Mouse (Mus musculus): ENCODE data around the gene Fhdc1. TPM values are rescaled to one million over a fixed set of nuclear protein-coding genes. Genes with fewer than 3 reads are reported as not detected.

The Fhdc1 gene
- polyA plus RNA-seq, 1 experiment = 6.8 TPM

- H3K27me3 ChIP-seq (ENCODE audit: control insufficient read depth, insufficient read depth, low read length) = no peaks in the 10 kb centered on the region
- TF ChIP-seq CTCF (IDR thresholded peaks at IDR 0.05; ENCODE audit: borderline replicate concordance, insufficient read depth, low read depth, low read length) (no peak), POLR2A (IDR thresholded peaks at IDR 0.05; ENCODE audit: borderline replicate concordance, insufficient read depth, low read length) (no peak)
These were observed 5.8 kb downstream of the Fhdc1 start for GRCm38 (mm10) chr3:84474398-84474797.

GRCm38 (mm10) chr3:84472955-84473354 lies 7.3 kb downstream of the Fhdc1 start:
- no peaks in the 10 kb centered on the region; the same call in 1 of the 2 replicates for H3K4me1 ChIP-seq (ENCODE audit: control insufficient read depth, insufficient read depth, low read length)
- DNase-seq = no peak
- TF ChIP-seq CTCF (IDR thresholded peaks at IDR 0.05; ENCODE audit: borderline replicate concordance, insufficient read depth, low read depth, low read length) = no peak
- TF ChIP-seq POLR2A (IDR thresholded peaks at IDR 0.05; ENCODE audit: borderline replicate concordance, insufficient read depth, low read length) = no peak
- WGBS = 64% methylated on average over 5 of the region's 5 CpGs
- H3K27ac ChIP-seq (ENCODE audit: insufficient read depth, low read length) = no peak overlapping the region
- no peaks in the 10 kb centered on the region for H3K27me3 ChIP-seq (ENCODE audit: control insufficient read depth, insufficient read depth, low read length)
- H3K4me3 ChIP-seq (replicated peaks; ENCODE audit: insufficient read depth, low read depth, low read length) = no peak overlapping the region

More at GRCm38 (mm10) chr3:84474398-84474797, 5.8 kb downstream of the Fhdc1 start:
- Histone ChIP-seq H3K27ac (ENCODE audit: insufficient read depth, low read length) (no peak overlapping the region), H3K4me3 (replicated peaks; ENCODE audit: insufficient read depth, low read depth, low read length) (no peak overlapping the region), H3K4me1 (ENCODE audit: control insufficient read depth, insufficient read depth, low read length) (no peaks in the 10 kb centered on the region; the same call in 1 of the 2 replicates)
- WGBS = 70% methylated on average over 6 of the region's 6 CpGs
- DNase-seq = no peak

GRCm38 (mm10) chr3:84472527-84472926 lies 7.7 kb downstream of the Fhdc1 start:
- 48% methylated on average over 3 of the region's 3 CpGs for WGBS
- no peaks in the 10 kb centered on the region for H3K27me3 ChIP-seq (ENCODE audit: control insufficient read depth, insufficient read depth, low read length)
- H3K27ac ChIP-seq (ENCODE audit: insufficient read depth, low read length) = no peak overlapping the region
- no peak overlapping the region for H3K4me3 ChIP-seq (replicated peaks; ENCODE audit: insufficient read depth, low read depth, low read length)
- peak in 1 of 2 experiments; percentile 16 for DNase-seq
- H3K4me1 ChIP-seq (ENCODE audit: control insufficient read depth, insufficient read depth, low read length) = no peaks in the 10 kb centered on the region; the same call in 1 of the 2 replicates
- TF ChIP-seq CTCF (IDR thresholded peaks at IDR 0.05; ENCODE audit: borderline replicate concordance, insufficient read depth, low read depth, low read length) = no peak
- TF ChIP-seq POLR2A (IDR thresholded peaks at IDR 0.05; ENCODE audit: borderline replicate concordance, insufficient read depth, low read length) = no peak

GRCm38 (mm10) chr3:84471146-84471545 lies 9.1 kb downstream of the Fhdc1 start:
- no peaks in the 10 kb centered on the region; the same call in 1 of the 2 replicates for H3K4me1 ChIP-seq (ENCODE audit: control insufficient read depth, insufficient read depth, low read length)
- no peak for DNase-seq
- no peak overlapping the region for H3K27ac ChIP-seq (ENCODE audit: insufficient read depth, low read length)
- 91% methylated on average over 4 of the region's 4 CpGs for WGBS
- TF ChIP-seq POLR2A (IDR thresholded peaks at IDR 0.05; ENCODE audit: borderline replicate concordance, insufficient read depth, low read length) = no peak
- H3K27me3 ChIP-seq (ENCODE audit: control insufficient read depth, insufficient read depth, low read length) = no peaks in the 10 kb centered on the region
- no peak overlapping the region for H3K4me3 ChIP-seq (replicated peaks; ENCODE audit: insufficient read depth, low read depth, low read length)

- no peaks in the 10 kb centered on the region for H3K27me3 ChIP-seq (ENCODE audit: control insufficient read depth, insufficient read depth, low read length)
- H3K4me3 ChIP-seq (replicated peaks; ENCODE audit: insufficient read depth, low read depth, low read length) = no peak overlapping the region
- no peak for DNase-seq
- H3K4me1 ChIP-seq (ENCODE audit: control insufficient read depth, insufficient read depth, low read length) = no peaks in the 10 kb centered on the region; the same call in 1 of the 2 replicates
- no peak overlapping the region for H3K27ac ChIP-seq (ENCODE audit: insufficient read depth, low read length)
- 77% methylated on average over 4 of the region's 4 CpGs for WGBS
- TF ChIP-seq POLR2A (IDR thresholded peaks at IDR 0.05; ENCODE audit: borderline replicate concordance, insufficient read depth, low read length) = no peak
- no peak for TF ChIP-seq CTCF (IDR thresholded peaks at IDR 0.05; ENCODE audit: borderline replicate concordance, insufficient read depth, low read depth, low read length)
These were observed 12.1 kb downstream of the Fhdc1 start for GRCm38 (mm10) chr3:84468111-84468453.

GRCm38 (mm10) chr3:84467419-84468110 lies 12.7 kb downstream of the Fhdc1 start:
- WGBS = 63% methylated on average over 10 of the region's 10 CpGs

GRCm38 (mm10) chr3:84465822-84466500 lies 14.3 kb downstream of the Fhdc1 start:
- TF ChIP-seq POLR2A (IDR thresholded peaks at IDR 0.05; ENCODE audit: borderline replicate concordance, insufficient read depth, low read length) (no peak), CTCF (IDR thresholded peaks at IDR 0.05; ENCODE audit: borderline replicate concordance, insufficient read depth, low read depth, low read length) (no peak)
- WGBS = 78% methylated on average over 6 of the region's 6 CpGs
- no peak overlapping the region for H3K4me3 ChIP-seq (replicated peaks; ENCODE audit: insufficient read depth, low read depth, low read length)

More at GRCm38 (mm10) chr3:84467419-84468110, 12.7 kb downstream of the Fhdc1 start:
- Histone ChIP-seq H3K27ac (ENCODE audit: insufficient read depth, low read length) (no peak overlapping the region), H3K27me3 (ENCODE audit: control insufficient read depth, insufficient read depth, low read length) (no peaks in the 10 kb centered on the region), H3K4me3 (replicated peaks; ENCODE audit: insufficient read depth, low read depth, low read length) (no peak overlapping the region), H3K4me1 (ENCODE audit: control insufficient read depth, insufficient read depth, low read length) (no peaks in the 10 kb centered on the region; the same call in 1 of the 2 replicates)
- DNase-seq = no peak
- no peak for TF ChIP-seq POLR2A (IDR thresholded peaks at IDR 0.05; ENCODE audit: borderline replicate concordance, insufficient read depth, low read length)
- TF ChIP-seq CTCF (IDR thresholded peaks at IDR 0.05; ENCODE audit: borderline replicate concordance, insufficient read depth, low read depth, low read length) = no peak

GRCm38 (mm10) chr3:84461687-84462086 lies 18.5 kb downstream of the Fhdc1 start:
- Histone ChIP-seq H3K27me3 (ENCODE audit: control insufficient read depth, insufficient read depth, low read length) (no peaks in the 10 kb centered on the region), H3K27ac (ENCODE audit: insufficient read depth, low read length) (no peak overlapping the region), H3K4me1 (ENCODE audit: control insufficient read depth, insufficient read depth, low read length) (no peaks in the 10 kb centered on the region), H3K4me3 (replicated peaks; ENCODE audit: insufficient read depth, low read depth, low read length) (no peak overlapping the region)
- DNase-seq = no peak
- no peak for TF ChIP-seq POLR2A (IDR thresholded peaks at IDR 0.05; ENCODE audit: borderline replicate concordance, insufficient read depth, low read length)
- no peak for TF ChIP-seq CTCF (IDR thresholded peaks at IDR 0.05; ENCODE audit: borderline replicate concordance, insufficient read depth, low read depth, low read length)
- WGBS = 63% methylated on average over 4 of the region's 4 CpGs

More at GRCm38 (mm10) chr3:84465822-84466500, 14.3 kb downstream of the Fhdc1 start:
- Histone ChIP-seq H3K27ac (ENCODE audit: insufficient read depth, low read length) (no peak overlapping the region), H3K4me1 (ENCODE audit: control insufficient read depth, insufficient read depth, low read length) (no peaks in the 10 kb centered on the region; the same call in 1 of the 2 replicates), H3K27me3 (ENCODE audit: control insufficient read depth, insufficient read depth, low read length) (no peaks in the 10 kb centered on the region)
- peak in 1 of 2 experiments; percentile 39 for DNase-seq

All from cerebellum, adult 2 months (tissue).